In the genomic region with DNA sequence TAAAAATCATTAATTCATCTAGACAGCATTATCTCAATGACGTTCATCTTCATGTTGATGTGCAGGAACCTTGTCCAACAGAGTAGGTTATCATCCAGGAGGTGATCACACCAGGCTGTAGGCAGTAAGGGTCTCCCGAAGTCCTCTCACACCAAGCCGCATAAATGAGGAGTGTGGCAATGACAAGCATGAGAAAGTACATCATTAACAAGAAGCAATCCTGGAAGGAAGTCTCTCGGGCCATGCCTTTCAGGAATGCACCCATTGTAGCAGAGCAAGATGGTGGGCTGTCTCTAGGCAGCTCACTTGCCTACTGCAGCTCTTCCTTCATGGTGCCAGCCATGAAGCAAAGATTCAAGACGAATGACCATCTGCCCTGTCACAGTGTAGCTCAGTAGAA, we compare ENCODE assay signal across 17 mouse cellular contexts.
"Had no signal": no experiment of that assay in that cellular context is flagged by ENCODE, and none has a peak within 500 bp of the region (broad histone marks: within the 10 kb centered on the region; RNA-seq: fewer than 3 reads in every experiment).

No protein-coding gene starts in this region.

- H3K4me2 ChIP-seq: hindbrain, embryonic 14.5 days; limb, embryonic 15.5 days; liver, embryonic 15.5 days; lung, embryonic 14.5 days; neural tube, embryonic 15.5 days had no signal

- H3K4me3 ChIP-seq: limb, embryonic 15.5 days; liver, embryonic 15.5 days; midbrain, embryonic 10.5 days; myocyte; neural tube, embryonic 15.5 days had no signal

- H3K4me1 ChIP-seq: limb, embryonic 15.5 days; midbrain, embryonic 10.5 days; neural tube, embryonic 15.5 days had no signal

- H3K9me3 ChIP-seq: limb, embryonic 15.5 days; liver, embryonic 15.5 days; neural tube, embryonic 15.5 days had no signal

- DNase-seq: kidney, postnatal 36 days; layer of hippocampus, adult 9-11 months; layer of hippocampus, postnatal 36 days; lung, embryonic 14.5 days; lung, postnatal 10 days; lung, postnatal 4 days; midbrain, embryonic 14.5 days; right cerebral cortex, adult 18-20 months; right cerebral cortex, postnatal 25 days; thymus, adult 2 months; thymus, postnatal 25 days had no signal

- H3K36me3 ChIP-seq: limb, embryonic 15.5 days; liver, embryonic 15.5 days; midbrain, embryonic 10.5 days; neural tube, embryonic 15.5 days had no signal

- H3K9ac ChIP-seq: hindbrain, embryonic 14.5 days; limb, embryonic 15.5 days; liver, embryonic 15.5 days; lung, embryonic 14.5 days; neural tube, embryonic 15.5 days had no signal

- H3K27ac ChIP-seq: hindbrain, embryonic 14.5 days; limb, embryonic 15.5 days; liver, embryonic 15.5 days; midbrain, embryonic 10.5 days; neural tube, embryonic 15.5 days had no signal

- H3K27me3 ChIP-seq: liver, embryonic 15.5 days; neural tube, embryonic 15.5 days had no signal
